In the genomic region with DNA sequence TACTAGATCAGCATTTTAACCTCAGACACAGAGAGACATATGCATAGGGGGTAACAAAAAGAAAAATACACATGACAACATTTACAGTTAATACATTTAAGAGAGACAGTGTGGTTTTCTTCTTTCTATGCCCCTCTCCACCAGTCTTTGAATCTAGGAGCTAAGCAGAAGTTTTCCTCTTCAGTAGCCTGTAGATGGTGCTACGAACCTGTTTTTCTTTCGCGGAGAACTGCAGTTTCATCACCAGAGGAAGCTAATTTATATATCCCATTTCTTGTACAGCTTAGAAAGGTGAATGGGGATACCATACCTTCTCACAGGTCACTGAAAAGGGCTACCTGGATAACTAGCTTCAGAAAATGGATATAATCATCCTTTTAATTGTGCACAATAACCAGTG, we compare ENCODE assay signal across 10 mouse cellular contexts.
DNase-seq lines count a peak whose midpoint lies in the region; ATAC-seq lines count a peak whose summit lies in the region.
"Had no signal": no experiment of that assay in that cellular context is flagged by ENCODE, and none has a peak within 500 bp of the region (broad histone marks: within the 10 kb centered on the region; RNA-seq: fewer than 3 reads in every experiment).

No protein-coding gene starts in this region.

- H3K4me2 ChIP-seq in forebrain, embryonic 16.5 days (ENCODE audit: low read length) = no peak overlapping the region
- H3K4me2 ChIP-seq in forebrain, embryonic 11.5 days (ENCODE audit: low read depth, low read length, severe bottlenecking) = no peak overlapping the region
- H3K4me2 ChIP-seq in kidney, embryonic 16.5 days (replicated peaks; ENCODE audit: low read depth, low read length) = no peak overlapping the region

- peak; percentile 38; the same call in 1 of the 2 replicates for ATAC-seq in forebrain, embryonic 16.5 days
- ATAC-seq in forebrain, embryonic 11.5 days (replicated peaks; ENCODE audit: low FRiP score) = no peak
- no peak for ATAC-seq in kidney, embryonic 16.5 days (ENCODE audit: low FRiP score, low TSS enrichment)

- peaks cover 5% of the 10 kb centered on the region for H3K4me1 ChIP-seq in forebrain, embryonic 16.5 days (replicated peaks; ENCODE audit: control insufficient read depth, insufficient read depth, low read length)
- 0 out of 2 replicates have a peak, but pooled peaks cover 2% of the 10 kb centered on the region for H3K4me1 ChIP-seq in forebrain, embryonic 11.5 days (replicated peaks; ENCODE audit: control insufficient read depth, insufficient read depth, low read length)
- H3K4me1 ChIP-seq in kidney, embryonic 16.5 days (ENCODE audit: insufficient read depth, low read length) = peaks cover 10% of the 10 kb centered on the region
- H3K4me1 ChIP-seq: megakaryocyte, embryonic 14.5 days had no signal

- H3K27ac ChIP-seq in forebrain, embryonic 16.5 days (ENCODE audit: low read length) = no peak overlapping the region
- no peak overlapping the region for H3K27ac ChIP-seq in forebrain, embryonic 11.5 days (ENCODE audit: low read depth, low read length)
- H3K27ac ChIP-seq in kidney, embryonic 16.5 days (ENCODE audit: low read length) = no peak overlapping the region

- no peak for DNase-seq in forebrain, embryonic 11.5 days (ENCODE audit: low spot score)
- peak; percentile 45 for DNase-seq in kidney, postnatal 10 days
- DNase-seq in MN1 (ENCODE audit: low spot score) = peak; percentile 59
- peak; percentile 41 for DNase-seq in embryo, embryonic 11 days
- DNase-seq in urinary bladder, postnatal 10 days (ENCODE audit: low spot score) = no peak
- no peak for DNase-seq in B cell, adult 2 months
- DNase-seq: layer of hippocampus, postnatal 36 days had no signal

- H3K4me3 ChIP-seq in forebrain, embryonic 16.5 days (replicated peaks; ENCODE audit: low read length) = no peak overlapping the region
- H3K4me3 ChIP-seq in forebrain, embryonic 11.5 days (ENCODE audit: low read depth, low read length) = no peak overlapping the region
- H3K4me3 ChIP-seq in kidney, embryonic 16.5 days (ENCODE audit: low read length) = no peak overlapping the region
- H3K4me3 ChIP-seq: megakaryocyte, embryonic 14.5 days had no signal

- H3K36me3 ChIP-seq in forebrain, embryonic 16.5 days (ENCODE audit: control insufficient read depth, insufficient read depth) = no peaks in the 10 kb centered on the region
- no peaks in the 10 kb centered on the region for H3K36me3 ChIP-seq in forebrain, embryonic 11.5 days (ENCODE audit: control insufficient read depth, insufficient read depth, low read length)
- no peaks in the 10 kb centered on the region for H3K36me3 ChIP-seq in kidney, embryonic 16.5 days (ENCODE audit: insufficient read depth, low read length)

- 78% methylated on average over 3 of the region's 3 CpGs for WGBS in forebrain, embryonic 16.5 days
- 81% methylated on average over 3 of the region's 3 CpGs for WGBS in forebrain, embryonic 11.5 days
- WGBS in kidney, embryonic 16.5 days = 50% methylated on average over 3 of the region's 3 CpGs

- H3K9me3 ChIP-seq in forebrain, embryonic 16.5 days (ENCODE audit: control insufficient read depth, low read length) = no peaks in the 10 kb centered on the region
- H3K9me3 ChIP-seq in forebrain, embryonic 11.5 days (ENCODE audit: control insufficient read depth, low read length) = no peaks in the 10 kb centered on the region
- H3K9me3 ChIP-seq in kidney, embryonic 16.5 days (ENCODE audit: low read length) = no peaks in the 10 kb centered on the region
- H3K9me3 ChIP-seq: megakaryocyte, embryonic 14.5 days had no signal

- no peak overlapping the region for H3K9ac ChIP-seq in forebrain, embryonic 16.5 days (replicated peaks; ENCODE audit: low read depth, low read length)
- no peak overlapping the region for H3K9ac ChIP-seq in forebrain, embryonic 11.5 days (ENCODE audit: low read length)
- no peak overlapping the region for H3K9ac ChIP-seq in kidney, embryonic 16.5 days (replicated peaks; ENCODE audit: low read length)

- no peaks in the 10 kb centered on the region for H3K27me3 ChIP-seq in forebrain, embryonic 16.5 days (replicated peaks; ENCODE audit: control insufficient read depth, insufficient read depth, low read length)
- H3K27me3 ChIP-seq in forebrain, embryonic 11.5 days (ENCODE audit: control insufficient read depth, insufficient read depth, low read length) = no peaks in the 10 kb centered on the region
- H3K27me3 ChIP-seq in kidney, embryonic 16.5 days (ENCODE audit: insufficient read depth, low read length) = no peaks in the 10 kb centered on the region
- H3K27me3 ChIP-seq: megakaryocyte, embryonic 14.5 days had no signal

Comparison
In these comparisons a context has a peak if more than half of its experiments do, and no peak if none do; other contexts are left out.
1. DNase-seq: peak in kidney, postnatal 10 days (single experiment), MN1 (single experiment) and embryo, embryonic 11 days (single experiment); none in forebrain, embryonic 11.5 days (single experiment), urinary bladder, postnatal 10 days (single experiment) and B cell, adult 2 months (0 of 2).